Mouse (Mus musculus): ENCODE data around the gene Ube2o.
"Not testable (repeated sequence)": the region's sequence is repeated elsewhere in the genome, so short reads cannot be mapped to it uniquely, and the experiment has no call there.

The Ube2o gene

GRCm38 (mm10) chr11:116615735-116616437, 34.6 kb upstream of the Ube2o start:
- DNase-seq (ENCODE audit: low read depth, low spot score), result no peak

DNA sequence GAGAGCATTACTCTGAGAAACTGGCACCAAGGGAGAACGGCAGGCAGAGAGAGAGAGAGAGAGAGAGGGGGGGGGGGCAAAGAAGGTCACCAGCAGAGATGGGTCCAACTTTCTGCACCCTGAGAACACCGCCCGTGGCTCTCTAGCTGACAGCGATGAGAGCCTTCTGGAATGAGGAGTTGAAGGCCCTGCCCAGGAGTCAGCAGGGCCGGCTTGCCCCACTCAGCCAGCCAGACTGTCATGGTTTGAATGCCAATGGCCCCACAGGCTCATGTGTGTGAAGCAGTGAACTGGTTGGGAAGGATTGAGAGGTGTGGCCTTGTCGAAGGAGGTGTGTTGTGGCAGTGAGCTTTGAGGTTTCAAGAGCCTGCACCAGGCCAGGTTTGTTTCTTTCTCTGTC, 32.0 kb upstream of the Ube2o start:
- no peak for DNase-seq (ENCODE audit: low read depth, low spot score)

GRCm38 (mm10) chr11:116612554-116612953, 31.3 kb upstream of the Ube2o start:
- no peak for DNase-seq (ENCODE audit: low read depth, low spot score)

DNA sequence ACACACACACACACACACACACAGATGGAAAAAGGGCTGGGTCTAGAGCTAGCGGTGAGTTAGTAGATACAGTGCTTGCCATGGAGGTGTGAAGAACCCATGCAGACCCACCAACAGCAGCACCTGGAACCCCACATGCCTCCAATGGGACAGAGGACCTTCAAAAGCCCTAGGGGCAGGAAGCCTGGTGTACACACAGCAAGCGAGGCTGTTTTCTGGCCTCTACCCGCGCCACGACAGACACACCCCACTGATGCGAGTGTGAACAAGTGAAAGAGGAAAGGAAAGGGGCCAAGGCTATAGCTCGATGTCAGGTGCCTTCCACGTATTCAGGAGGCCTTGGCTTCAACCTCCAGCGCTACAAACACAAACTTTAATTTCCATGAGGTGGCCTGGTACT, 30.6 kb upstream of the Ube2o start:
- DNase-seq (ENCODE audit: low read depth, low spot score), result no peak

DNA sequence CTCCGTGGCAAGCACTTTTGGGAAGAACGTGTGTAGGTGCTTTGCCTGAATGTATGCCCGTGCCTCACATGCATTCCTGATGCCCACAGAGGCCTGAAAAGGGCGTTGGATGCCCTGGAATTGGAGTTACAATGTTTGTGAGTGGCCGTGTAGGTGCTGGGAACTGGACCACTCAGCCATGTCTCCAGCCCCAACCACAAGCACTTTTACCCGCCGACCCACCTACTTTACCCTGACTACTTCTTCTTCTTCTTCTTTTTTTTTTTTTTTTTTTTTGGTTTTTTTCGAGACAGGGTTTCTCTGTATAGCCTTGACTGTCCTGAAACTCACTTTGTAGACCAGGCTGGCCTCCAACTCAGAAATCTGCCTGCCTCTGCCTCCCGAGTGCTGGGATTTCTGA, 29.9 kb upstream of the Ube2o start:
- not testable (repeated sequence) for DNase-seq (ENCODE audit: low read depth, low spot score)

DNA sequence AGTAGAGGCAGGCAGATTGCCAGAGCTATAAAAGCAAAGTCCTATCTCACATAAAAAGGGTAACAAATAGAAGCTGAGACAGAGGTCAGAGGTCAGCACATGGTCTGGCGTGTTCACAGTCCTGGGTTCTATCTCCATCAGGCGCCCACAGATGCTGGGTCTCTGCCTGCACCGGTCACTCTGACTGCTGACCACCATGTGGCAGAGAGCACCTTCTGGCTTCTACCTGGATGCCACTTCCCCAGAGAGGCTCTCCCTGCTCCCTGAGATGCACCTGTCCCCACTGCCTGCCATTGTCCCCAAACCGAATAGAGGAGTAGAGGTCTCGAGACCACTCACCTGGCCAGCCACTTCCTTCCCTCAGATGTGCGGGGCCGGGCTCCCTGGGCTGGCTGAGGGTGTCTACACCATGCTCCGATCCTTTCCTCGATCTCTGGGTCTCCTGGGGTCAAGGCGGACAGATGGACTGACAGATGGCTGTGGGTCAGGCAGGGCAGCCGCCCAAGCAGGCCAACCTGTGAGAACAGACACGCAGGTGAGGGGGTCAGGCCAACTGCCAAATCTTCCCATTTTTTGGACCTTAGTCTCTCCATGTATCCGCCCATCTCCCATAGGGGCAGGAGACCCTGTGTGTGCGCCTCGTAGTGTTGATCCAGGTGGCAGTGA, 28.9 kb upstream of the Ube2o start:
- DNase-seq (ENCODE audit: low read depth, low spot score), result no peak

- no peak for DNase-seq (ENCODE audit: low read depth, low spot score)
Observed at GRCm38 (mm10) chr11:116607717-116608116, 26.5 kb upstream of the Ube2o start.

DNA sequence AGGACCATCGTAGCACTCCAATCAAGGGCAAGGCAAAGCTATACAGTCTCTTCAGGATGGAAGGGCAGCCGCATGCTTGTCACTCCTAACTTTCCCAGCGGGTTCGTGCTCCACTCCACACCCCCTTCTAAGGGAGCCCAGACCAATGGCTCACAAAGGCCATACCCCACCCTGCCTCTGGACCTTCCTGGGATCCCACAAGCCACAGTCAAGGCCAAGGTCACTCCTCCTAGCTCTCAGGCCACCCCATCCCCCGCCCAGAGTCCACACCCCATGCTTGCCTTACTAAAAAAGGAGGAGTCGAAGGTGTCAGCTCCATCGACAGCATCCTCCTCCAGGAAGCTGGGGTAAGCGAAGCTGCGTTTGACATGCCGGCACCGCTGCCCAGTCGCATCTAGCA, 22.9 kb upstream of the Ube2o start:
- no peak for DNase-seq (ENCODE audit: low read depth, low spot score)

DNA sequence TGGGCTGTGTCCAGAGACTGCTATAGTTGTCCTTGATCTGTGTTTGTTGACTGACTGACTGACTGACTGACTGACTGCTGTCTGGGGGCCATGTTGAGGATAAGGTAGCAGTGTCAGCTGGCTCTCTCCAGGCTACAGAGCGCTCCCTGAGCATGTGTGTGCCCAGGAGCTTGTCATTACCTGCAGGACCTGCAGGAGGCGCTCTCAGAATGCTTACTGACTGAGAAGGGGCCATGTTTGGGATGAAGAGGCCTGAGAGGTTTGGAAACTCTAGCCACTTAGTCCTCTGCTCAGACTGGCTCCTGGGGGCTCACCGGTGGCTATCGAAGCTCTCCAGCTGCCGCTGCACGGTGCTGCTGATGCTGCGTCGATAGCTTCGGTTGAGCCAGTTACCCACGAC, 22.1 kb upstream of the Ube2o start:
- peak; percentile 78 for DNase-seq (ENCODE audit: low read depth, low spot score)

- DNase-seq (ENCODE audit: low read depth, low spot score), result no peak
Observed at GRCm38 (mm10) chr11:116602043-116602442, 20.8 kb upstream of the Ube2o start.

DNA sequence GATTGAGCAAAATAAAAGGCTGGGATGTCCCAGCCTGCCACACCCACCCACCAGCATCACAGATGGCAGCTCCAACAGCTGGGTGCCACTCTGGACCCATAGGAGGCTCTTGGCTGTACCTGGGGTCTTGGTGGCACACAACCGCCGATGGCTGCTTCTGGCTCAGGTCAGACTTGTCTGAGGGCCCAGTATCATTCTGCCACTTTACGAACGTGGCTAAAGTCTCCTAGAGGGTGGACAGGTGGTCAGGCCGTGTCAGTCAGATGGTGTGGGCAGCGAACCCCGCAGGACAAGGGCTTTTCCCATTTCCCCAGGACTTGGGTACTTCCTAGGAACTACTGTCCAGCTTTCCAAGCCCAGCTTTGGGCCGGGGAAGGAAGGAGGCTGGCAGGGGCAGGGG, 19.9 kb upstream of the Ube2o start:
- DNase-seq (ENCODE audit: low read depth, low spot score), result no peak

GRCm38 (mm10) chr11:116599230-116599629, 18.0 kb upstream of the Ube2o start:
- no peak for DNase-seq (ENCODE audit: low read depth, low spot score)

- no peak for DNase-seq (ENCODE audit: low read depth, low spot score)
Observed at GRCm38 (mm10) chr11:116598193-116598592, 16.9 kb upstream of the Ube2o start.

DNA sequence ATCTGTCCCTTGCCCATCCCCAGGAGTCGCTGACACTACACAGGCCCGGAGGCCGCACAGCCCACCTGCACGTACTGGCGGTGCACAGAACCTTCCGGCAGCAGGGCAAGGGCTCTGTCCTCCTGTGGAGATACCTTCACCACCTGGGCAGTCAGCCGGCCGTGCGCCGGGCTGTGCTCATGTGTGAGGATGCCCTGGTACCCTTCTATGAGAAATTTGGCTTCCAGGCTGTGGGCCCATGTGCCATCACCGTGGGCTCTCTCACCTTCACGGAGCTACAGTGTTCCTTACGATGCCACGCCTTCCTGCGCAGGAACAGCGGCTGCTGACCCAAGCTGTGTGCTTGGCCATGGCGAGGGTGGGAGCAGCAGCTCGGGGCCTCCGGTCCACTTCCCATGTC, 15.5 kb upstream of the Ube2o start:
- DNase-seq (ENCODE audit: low read depth, low spot score), result no peak

DNA sequence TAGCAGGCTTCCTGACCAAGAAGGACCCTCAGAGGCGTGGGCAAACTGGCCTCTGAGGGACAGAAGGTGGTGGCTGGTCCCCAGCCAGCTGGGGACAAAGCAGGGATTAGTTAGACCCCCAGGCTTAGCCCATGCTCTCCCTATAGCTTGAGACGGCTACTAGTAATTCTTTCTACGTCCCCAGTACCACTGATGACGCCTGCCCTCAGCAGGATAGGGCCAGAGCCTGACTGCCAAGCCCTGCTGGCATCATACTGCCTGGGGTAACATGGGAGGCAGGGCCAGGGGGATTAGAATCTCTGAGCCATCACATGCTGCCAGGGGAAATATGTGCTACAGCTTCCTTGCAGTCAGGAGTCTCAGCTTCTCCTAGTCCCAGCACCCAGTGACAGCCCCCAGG, 12.1 kb upstream of the Ube2o start:
- DNase-seq (ENCODE audit: low read depth, low spot score), result no peak

DNA sequence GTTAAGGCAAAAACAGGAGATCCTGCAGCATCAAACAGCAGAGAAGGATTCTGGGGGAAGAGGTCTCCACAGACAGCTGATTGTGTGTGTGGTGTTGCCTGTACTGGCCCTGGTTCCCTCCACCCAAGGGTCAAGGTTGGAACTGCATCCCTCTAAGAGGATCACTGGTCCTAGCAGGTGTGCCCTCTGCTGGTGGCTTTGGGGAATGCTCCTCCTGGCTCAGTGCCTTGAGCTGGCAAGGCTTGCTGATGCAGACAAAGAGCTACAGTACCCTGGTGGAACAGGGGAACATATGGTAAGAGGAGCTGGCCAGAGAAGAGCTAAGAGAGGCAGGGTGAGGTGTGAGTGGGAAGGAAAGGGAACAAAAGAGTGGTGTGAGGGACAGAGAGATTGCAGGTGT, 11.2 kb upstream of the Ube2o start:
- DNase-seq (ENCODE audit: low read depth, low spot score), result peak; percentile 94

DNA sequence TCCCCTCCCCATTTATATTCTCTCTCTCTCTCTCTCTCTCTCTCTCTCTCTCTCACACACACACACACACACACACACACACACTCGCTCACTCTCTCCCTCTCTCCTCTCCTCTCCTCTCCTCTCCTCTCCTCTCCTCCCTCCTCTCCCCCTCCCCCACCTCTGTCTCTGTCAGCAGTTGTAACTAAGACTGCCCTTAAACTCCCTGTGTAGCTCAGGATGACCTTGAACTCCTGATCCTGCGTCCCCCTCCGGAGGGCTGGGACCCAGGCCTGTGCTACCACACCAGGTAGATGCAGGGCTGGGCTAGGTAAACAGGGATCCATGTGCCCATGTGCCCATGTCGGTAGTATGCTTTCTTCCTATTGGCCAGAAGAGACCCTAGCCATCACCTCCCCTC, 10.4 kb upstream of the Ube2o start:
- no peak for DNase-seq (ENCODE audit: low read depth, low spot score)

DNA sequence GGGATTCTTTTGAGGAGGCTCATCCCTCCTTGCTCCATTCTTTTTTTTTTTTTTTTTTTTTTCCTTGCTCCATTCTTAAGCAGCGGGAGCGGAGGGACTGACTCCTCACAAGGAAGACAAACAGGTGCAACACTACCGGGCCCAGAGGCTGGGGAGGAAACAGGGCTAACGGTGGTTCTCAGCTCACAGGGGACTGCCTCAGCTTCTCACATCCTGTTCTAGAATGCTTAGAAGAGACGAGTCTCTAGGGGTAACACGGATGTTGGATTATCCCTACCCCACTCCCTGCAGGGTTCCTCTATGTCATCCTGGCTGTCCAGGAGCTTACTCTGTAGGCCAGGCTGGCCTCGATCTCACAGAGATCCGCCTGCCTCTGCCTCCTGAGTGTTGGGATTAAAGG, 8.3 kb upstream of the Ube2o start:
- no peak for DNase-seq (ENCODE audit: low read depth, low spot score)

DNA sequence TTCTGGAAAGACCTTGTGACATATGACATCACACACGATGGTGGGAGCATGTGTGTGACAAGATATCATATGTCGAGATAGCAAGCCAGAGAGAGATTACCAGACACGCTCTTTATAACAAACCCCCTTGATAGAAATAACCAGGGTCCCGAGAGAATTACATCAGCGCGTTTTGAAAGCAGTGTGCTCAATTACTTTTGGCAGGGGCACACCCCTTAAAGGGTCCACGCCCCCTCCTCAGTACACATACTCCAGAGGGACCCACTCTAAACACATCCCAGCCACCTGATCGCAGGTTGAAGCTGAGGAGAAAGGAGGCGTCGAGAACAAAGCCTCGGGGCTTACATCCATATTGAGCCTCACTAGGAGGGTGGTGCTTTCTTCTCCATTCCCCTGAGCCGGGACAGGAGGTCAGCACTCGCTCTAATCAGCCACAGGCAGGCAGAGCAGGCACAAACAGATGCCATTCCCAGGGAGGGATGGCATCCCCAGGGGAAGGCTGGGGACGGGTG, 7.8 kb upstream of the Ube2o start:
- no peak for DNase-seq (ENCODE audit: low read depth, low spot score)

- DNase-seq (ENCODE audit: low read depth, low spot score), result peak; percentile 86
Observed at GRCm38 (mm10) chr11:116586801-116587631, 5.8 kb upstream of the Ube2o start.

DNA sequence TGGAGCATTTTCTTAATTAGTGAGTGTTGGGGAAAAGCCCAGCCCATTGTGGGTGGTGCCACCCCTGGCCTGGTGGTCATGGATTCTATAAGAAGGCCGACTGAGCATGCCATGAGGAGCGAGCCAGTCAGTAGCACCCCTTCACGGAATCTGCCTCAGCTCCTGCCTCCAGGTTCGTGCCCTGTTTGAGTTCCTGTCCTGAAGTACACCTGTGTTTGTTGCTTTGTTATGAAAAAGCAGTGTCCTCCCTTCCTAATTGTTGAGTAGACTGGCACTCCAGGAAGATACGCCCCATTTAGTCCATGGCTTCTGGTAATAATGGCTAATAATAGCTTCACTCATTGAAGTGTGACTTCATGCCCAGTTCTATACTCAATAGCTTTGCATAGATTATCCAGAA, 5.1 kb upstream of the Ube2o start, which contains the start of gene Aanat:
Gene Aanat, plus strand, starts transcription at position 123 of the 400 bp plus-strand sequence.
- no peak for DNase-seq (ENCODE audit: low read depth, low spot score)

DNA sequence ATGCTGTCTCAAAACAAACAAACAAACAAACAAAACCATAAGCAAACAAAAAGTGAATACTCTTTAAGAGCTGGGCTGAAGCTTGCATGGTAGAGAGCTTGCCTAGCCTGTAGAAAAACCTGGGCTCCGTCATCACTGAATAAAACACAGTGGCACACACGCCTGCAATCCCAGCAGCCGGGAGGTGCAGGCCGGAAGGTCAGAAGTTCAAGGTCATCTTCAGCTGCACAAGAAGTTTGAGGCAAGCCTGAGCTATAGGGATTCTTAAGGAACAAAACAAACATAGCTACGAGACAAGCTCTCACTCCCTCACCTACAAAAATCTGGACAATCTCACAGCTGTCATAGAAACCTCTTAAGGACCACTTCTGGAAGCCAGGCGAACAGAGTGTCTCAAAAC, 4.4 kb upstream of the Ube2o start:
- no peak for DNase-seq (ENCODE audit: low read depth, low spot score)

Measured in WW6 (cell line).